Mouse (Mus musculus): ENCODE measurements around the gene Cyp51.
A peak's percentile ranks its signal among the peaks of the same experiment; 100 is the strongest.

DNA sequence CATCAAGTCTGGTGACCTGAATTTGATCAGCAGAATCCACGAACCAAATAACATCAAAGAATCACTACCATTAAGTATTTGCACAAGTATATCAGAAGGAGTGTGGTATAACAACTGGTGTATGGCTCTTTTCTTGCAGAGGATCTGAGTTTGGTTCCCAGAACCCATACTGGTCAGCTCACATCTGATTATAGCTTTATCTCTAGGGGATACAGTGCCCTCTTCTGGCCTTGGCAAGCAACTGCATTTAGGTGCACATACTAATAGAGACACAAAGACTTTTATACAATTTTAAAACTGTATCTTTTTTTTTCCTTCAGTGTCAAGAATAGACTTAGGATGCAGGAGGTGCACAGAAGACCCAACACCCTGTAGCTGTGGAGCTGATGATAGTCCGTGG lies 2.8 kb downstream of the Cyp51 start:
- TF ChIP-seq CTCF (IDR thresholded peaks at IDR 0.05; ENCODE audit: low read depth, low read length) (0 out of 2 replicates have a peak, but pooled peaks have one; percentile 25), POLR2AphosphoS5 (IDR thresholded peaks at IDR 0.05; ENCODE audit: insufficient replicate concordance, low read depth, low read length) (no peak), GATA1 (IDR thresholded peaks at IDR 0.05; ENCODE audit: borderline replicate concordance, low read length) (no peak)

Measured in G1E (cell line).